Mouse (Mus musculus): ENCODE measurements at regions not wholly inside any gene's neighbourhood (a gene's known extent, or its start where the extent isn't known, plus 50 kb on each side); places are given as distances from the start of the nearest gene placed in this dataset.

GRCm38 (mm10) chrX:76010631-76011030, 135.6 kb upstream of the Pls3 start:
- Histone ChIP-seq H3K4me3 (ENCODE audit: insufficient read depth, low read depth, low read length) (no peak overlapping the region), H3K4me1 (ENCODE audit: control insufficient read depth, insufficient read depth, insufficient read length, low read length) (no peaks in the 10 kb centered on the region), H3K27ac (replicated peaks; ENCODE audit: low read depth, low read length) (peak overlapping the region; percentile 81)

- Histone ChIP-seq H3K27ac (replicated peaks; ENCODE audit: low read depth, low read length) (no peak overlapping the region), H3K4me1 (ENCODE audit: control insufficient read depth, insufficient read depth, insufficient read length, low read length) (no peaks in the 10 kb centered on the region), H3K4me3 (ENCODE audit: insufficient read depth, low read depth, low read length) (no peak overlapping the region)
Observed at GRCm38 (mm10) chrX:75978562-75978961, 103.6 kb upstream of the Pls3 start.

- Histone ChIP-seq H3K4me1 (ENCODE audit: control insufficient read depth, insufficient read depth, insufficient read length, low read length) (no peaks in the 10 kb centered on the region), H3K4me3 (ENCODE audit: insufficient read depth, low read depth, low read length) (no peak overlapping the region), H3K27ac (replicated peaks; ENCODE audit: low read depth, low read length) (no peak overlapping the region)
Observed at GRCm38 (mm10) chrX:75974671-75975070, 99.7 kb upstream of the Pls3 start.

GRCm38 (mm10) chrX:75949694-75950093, 74.7 kb upstream of the Pls3 start:
- H3K4me3 ChIP-seq (ENCODE audit: insufficient read depth, low read depth, low read length) = no peak overlapping the region
- no peak overlapping the region for H3K27ac ChIP-seq (replicated peaks; ENCODE audit: low read depth, low read length)
- no peaks in the 10 kb centered on the region for H3K4me1 ChIP-seq (ENCODE audit: control insufficient read depth, insufficient read depth, insufficient read length, low read length)

- H3K27ac ChIP-seq (replicated peaks; ENCODE audit: low read depth, low read length) = no peak overlapping the region
- H3K4me3 ChIP-seq (ENCODE audit: insufficient read depth, low read depth, low read length) = no peak overlapping the region
- no peaks in the 10 kb centered on the region for H3K4me1 ChIP-seq (ENCODE audit: control insufficient read depth, insufficient read depth, insufficient read length, low read length)
Observed at GRCm38 (mm10) chrX:75928903-75929302, 53.9 kb upstream of the Pls3 start.
